Mouse (Mus musculus) CH12.LX (cell line): Measurements from ENCODE around the gene Tigit. TPM values are rescaled to one million over a fixed set of nuclear protein-coding genes. Genes with fewer than 3 reads are reported as not detected.

Experiments
- DNase-seq: peaks from one replicate; pipeline ENCODE4 v3.0.0-alpha.2; 2013; ENCODE audit errors: extremely low read depth
- H3K27ac ChIP-seq: 2 replicates; pipeline ENCODE4 v1.5.1; 2012; ENCODE audit warnings: low read depth, mild to moderate bottlenecking, control low read depth, moderate library complexity; ENCODE audit not compliant: insufficient read depth
- H3K27me3 ChIP-seq: replicated peaks from 2 replicates; pipeline ENCODE3; 2012; ENCODE audit warnings: inconsistent platforms
- H3K36me3 ChIP-seq, 2 experiments: replicated peaks in 1 of 2; 2 replicates each; pipeline versions ENCODE3 to v1.6.1; 2012; ENCODE audit warnings: inconsistent platforms in 1 of 2, low read length in 1 of 2, mild to moderate bottlenecking in 1 of 2, mixed read lengths in 1 of 2, moderate library complexity in 1 of 2; ENCODE audit not compliant: control insufficient read depth in 1 of 2, insufficient read depth in 1 of 2
- H3K4me1 ChIP-seq, 2 experiments: 2 replicates each; pipeline ENCODE4 v1.6.1; 2012; ENCODE audit warnings: inconsistent platforms in 1 of 2, moderate library complexity in 1 of 2; ENCODE audit not compliant: insufficient read depth in 2 of 2, control insufficient read depth in 1 of 2
- H3K4me2 ChIP-seq: 2 replicates; pipeline ENCODE4 v1.6.1; 2012; ENCODE audit warnings: low read depth, mild to moderate bottlenecking, control low read depth; ENCODE audit not compliant: poor library complexity, insufficient read depth, severe bottlenecking
- H3K4me3 ChIP-seq, 3 experiments: fragments of 150-350 bp in 1 of 3; sonication (generic) in 1 of 3; replicated peaks in 1 of 3; 2 replicates each; pipeline versions ENCODE3 to v1.5.1; 2011 to 2012; ENCODE audit warnings: low read depth in 2 of 3, low read length in 2 of 3, mild to moderate bottlenecking in 2 of 3, moderate library complexity in 2 of 3, control low read depth in 1 of 3, improper control_type of control experiment in 1 of 3, inconsistent platforms in 1 of 3, mixed read lengths in 1 of 3; ENCODE audit not compliant: poor library complexity in 1 of 3
- H3K79me2 ChIP-seq: replicated peaks from 2 replicates; pipeline ENCODE4 v1.6.1; 2012; ENCODE audit warnings: mild to moderate bottlenecking, moderate library complexity; ENCODE audit not compliant: control insufficient read depth, poor library complexity, insufficient read depth, severe bottlenecking; ENCODE audit errors: extremely low read depth
- H3K9ac ChIP-seq: 2 replicates; pipeline ENCODE4 v1.6.1; 2012; ENCODE audit warnings: low read depth, mild to moderate bottlenecking, control low read depth, moderate library complexity; ENCODE audit not compliant: insufficient read depth
- H3K9me3 ChIP-seq: replicated peaks from 2 replicates; pipeline ENCODE3; 2012; ENCODE audit warnings: low read length, inconsistent platforms, mixed read lengths
- E2F4 ChIP-seq: IDR thresholded peaks from 2 replicates; pipeline ENCODE4 v1.6.1; 2011; ENCODE audit warnings: low read depth, low read length, improper control_type of control experiment; ENCODE audit not compliant: insufficient replicate concordance
- ELF1 ChIP-seq: IDR thresholded peaks from 2 replicates; pipeline ENCODE4 v1.6.1; 2014; ENCODE audit warnings: low read depth, mild to moderate bottlenecking, inconsistent platforms, low read length, improper control_type of control experiment
- IRF4 ChIP-seq: IDR thresholded peaks from 2 replicates; pipeline ENCODE4 v1.6.1; 2014; ENCODE audit warnings: low read depth, mild to moderate bottlenecking, inconsistent platforms, low read length, improper control_type of control experiment
- JUN ChIP-seq: IDR thresholded peaks from 2 replicates; pipeline ENCODE4 v1.6.1; 2011; ENCODE audit warnings: low read depth, mild to moderate bottlenecking, low read length, improper control_type of control experiment, moderate library complexity; ENCODE audit not compliant: insufficient read depth
- JUND ChIP-seq: conservative IDR thresholded peaks from 2 replicates; pipeline ENCODE4 v1.6.1; 2011; ENCODE audit warnings: low read depth, low read length, improper control_type of control experiment
- NRF1 ChIP-seq: IDR thresholded peaks from 2 replicates; pipeline ENCODE4 v1.6.1; 2014; ENCODE audit warnings: low read depth, mild to moderate bottlenecking, inconsistent platforms, low read length, improper control_type of control experiment, moderate library complexity
- POLR2AphosphoS2 ChIP-seq: IDR thresholded peaks from 2 replicates; pipeline ENCODE4 v1.6.1; 2011; ENCODE audit warnings: low read depth, low read length, improper control_type of control experiment
- SIN3A ChIP-seq: IDR thresholded peaks from 2 replicates; pipeline ENCODE4 v1.6.1; 2012; ENCODE audit warnings: low read length, improper control_type of control experiment, inconsistent platforms
- SMC3 ChIP-seq: IDR thresholded peaks from 2 replicates; pipeline ENCODE4 v1.6.1; 2011; ENCODE audit warnings: low read depth, low read length, improper control_type of control experiment
- UBTF ChIP-seq: IDR thresholded peaks from 2 replicates; pipeline ENCODE4 v1.6.1; 2012; ENCODE audit warnings: low read depth, mild to moderate bottlenecking, inconsistent platforms, low read length, improper control_type of control experiment, moderate library complexity
- USF2 ChIP-seq: conservative IDR thresholded peaks from 2 replicates; pipeline ENCODE4 v1.6.1; 2011; ENCODE audit warnings: low read depth, low read length, improper control_type of control experiment
- ZC3H11A ChIP-seq: IDR thresholded peaks from 2 replicates; pipeline ENCODE4 v1.6.1; 2012; ENCODE audit warnings: low read depth, mild to moderate bottlenecking, inconsistent platforms, low read length, improper control_type of control experiment
- ZMIZ1 ChIP-seq: IDR thresholded peaks from 2 replicates; pipeline ENCODE4 v1.6.1; 2012; ENCODE audit warnings: low read depth, mild to moderate bottlenecking, inconsistent platforms, low read length, improper control_type of control experiment
- ZNF384 ChIP-seq: IDR thresholded peaks from 2 replicates; pipeline ENCODE4 v1.6.1; 2012; ENCODE audit warnings: low read depth, low read length, improper control_type of control experiment, inconsistent platforms
- dilution Hi-C: fragments of 300-500 bp; cut with MboI; formaldehyde crosslinking; loops from 2 replicates; pipeline ENCODE4 v1.14.3; 2020; ENCODE audit warnings: low sequenced_read_pairs; ENCODE audit not compliant: extremely low pct_unique_long_range_greater_than_20kb, extremely low pct_ligation_motif_present
- in situ Hi-C: fragments of 300-500 bp; cut with MboI; formaldehyde crosslinking; loops from 3 replicates; pipeline ENCODE4 v1.14.3; 2019; ENCODE audit warnings: low sequenced_read_pairs, low pct_ligation_motif_present, low pct_unique_long_range_greater_than_20kb, mixed read lengths
- polyA plus RNA-seq: library from polyadenylated mRNA; unstranded; fragments of >175 nt; gene quantifications from 2 replicates; pipeline ENCODE4 v1.2.1, GENCODE M21; 2012; ENCODE audit warnings: low read depth; ENCODE audit not compliant: insufficient read length
- total RNA-seq, 2 experiments: library from RNA; depleted of rRNA; stranded (reverse); fragments of 300-350 nt in 1 of 2; fragments of >200 nt in 1 of 2; gene quantifications; 2 replicates each; pipeline ENCODE4 v1.2.3; 2012 to 2014

Gene Tigit
- total and polyA plus RNA-seq, 3 experiments: 17.5 to 67.2 (median 55.4) TPM

DNA sequence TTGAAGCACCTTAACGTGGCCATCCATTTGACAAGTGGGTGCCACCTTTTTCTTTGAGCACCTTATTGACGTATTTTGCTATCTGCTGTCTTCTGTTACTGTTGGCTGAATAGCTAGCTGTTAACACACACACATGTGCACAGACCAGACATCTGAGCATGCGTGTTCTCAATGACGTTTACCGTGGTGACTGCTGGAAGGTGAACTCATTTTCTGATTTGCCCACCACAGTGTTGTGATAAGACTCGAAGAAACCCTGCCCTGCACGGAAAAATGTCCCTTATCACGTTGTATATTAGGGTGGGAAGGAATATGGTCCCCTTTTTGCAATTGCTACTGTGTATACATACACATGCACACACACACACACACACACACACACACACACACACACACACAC lies 22.7 kb downstream of the Tigit start:
- H3K9ac ChIP-seq: no peak overlapping the region
- no peak overlapping the region for H3K27ac ChIP-seq
- no peak overlapping the region for H3K4me3 ChIP-seq
- peaks cover 0 to 5% of the 10 kb centered on the region in 2 experiments; a peak in 1 of 4 replicates for H3K4me1 ChIP-seq
- no peaks in the 10 kb centered on the region for H3K27me3 ChIP-seq
- in situ Hi-C loops: no loop called here
- no peak for DNase-seq
- no peaks in the 10 kb centered on the region for H3K9me3 ChIP-seq
- dilution Hi-C loops: no loop called here
- TF ChIP-seq SIN3A (no peak), SMC3 (0 out of 2 replicates have a peak, but pooled peaks have one; percentile 4)
- H3K79me2 ChIP-seq: no peaks in the 10 kb centered on the region
- peaks cover 30 to 44% of the 10 kb centered on the region in 2 experiments for H3K36me3 ChIP-seq
- H3K4me2 ChIP-seq: no peak overlapping the region

- Histone ChIP-seq H3K36me3 (peaks cover 49 to 70% of the 10 kb centered on the region in 2 experiments), H3K9ac (no peak overlapping the region), H3K27ac (no peak overlapping the region), H3K79me2 (no peaks in the 10 kb centered on the region), H3K4me3 (no peak overlapping the region), H3K27me3 (no peaks in the 10 kb centered on the region), H3K9me3 (no peaks in the 10 kb centered on the region), H3K4me2 (no peak overlapping the region), H3K4me1 (peaks cover 0 to 5% of the 10 kb centered on the region in 2 experiments; a peak in 1 of 4 replicates)
- no peak for TF ChIP-seq JUN
- TF ChIP-seq UBTF: no peak
- no peak for TF ChIP-seq USF2
- no peak for TF ChIP-seq POLR2AphosphoS2
- TF ChIP-seq ELF1: no peak
- TF ChIP-seq ZMIZ1: no peak
- no peak for TF ChIP-seq ZNF384
- TF ChIP-seq IRF4: no peak
- TF ChIP-seq NRF1: no peak
- no peak for TF ChIP-seq ZC3H11A
- no peak for TF ChIP-seq E2F4
- TF ChIP-seq JUND: no peak
- DNase-seq: no peak
- in situ Hi-C loops (no loop called here), dilution Hi-C loops (no loop called here)
Observed at GRCm38 (mm10) chr16:43638406-43639049, 25.4 kb downstream of the Tigit start.
